ENCODE assay signal across 8 mouse cellular contexts in the genomic region with DNA sequence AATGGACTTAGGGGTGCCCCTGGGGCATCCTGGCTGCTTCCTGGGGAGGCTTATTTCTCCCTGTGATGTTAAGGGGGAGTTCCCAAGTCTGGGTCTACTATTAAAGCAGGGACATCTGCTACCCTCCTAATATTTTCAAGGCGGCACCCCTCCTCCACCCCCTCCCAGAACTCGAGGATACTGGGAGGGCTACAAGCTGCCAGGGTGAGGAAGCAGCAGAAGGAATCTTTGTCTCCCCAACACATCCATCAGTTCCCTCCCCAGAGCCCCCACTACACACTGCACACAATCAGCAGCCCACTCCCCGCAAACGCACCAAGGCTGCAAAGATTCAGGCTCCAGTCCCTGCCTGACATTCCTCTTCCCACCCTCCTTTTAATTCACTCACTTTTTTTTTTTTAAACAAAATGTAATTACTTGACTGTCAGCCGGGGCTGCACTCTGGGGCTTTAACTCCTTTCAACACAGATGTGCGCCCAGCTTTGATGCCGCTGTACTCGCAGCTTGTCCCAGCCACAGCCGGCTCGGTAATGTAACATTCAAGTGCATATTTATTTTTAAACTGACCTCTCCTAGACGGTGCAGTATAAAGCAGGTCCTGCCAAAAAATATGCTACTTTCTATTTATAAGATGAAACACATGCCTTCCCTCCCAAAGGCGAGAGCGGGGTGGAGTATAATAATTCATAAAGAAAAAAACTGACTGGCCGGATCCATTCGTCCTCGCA. TPM values are rescaled to one million over a fixed set of nuclear protein-coding genes. Genes with fewer than 3 reads are reported as not detected.
DNase-seq lines count a peak whose midpoint lies in the region; ATAC-seq and TF ChIP-seq lines count a peak whose summit lies in the region.

No protein-coding gene starts in this region.

- peak overlapping the region; percentile 86 for H3K9ac ChIP-seq in forebrain, embryonic 15.5 days (replicated peaks)
- H3K9ac ChIP-seq in intestine, embryonic 15.5 days = peak overlapping the region; percentile 66; the same call in 1 of the 2 replicates
- H3K9ac ChIP-seq in midbrain, embryonic 13.5 days (replicated peaks) = peak overlapping the region; percentile 90

- no peak for DNase-seq in testis, postnatal 14 days (ENCODE audit: low spot score)
- no peak for DNase-seq in adrenal gland, postnatal 36 days
- no peak for DNase-seq in urinary bladder, postnatal 4 days (ENCODE audit: low spot score in 2 of 2)

- H3K4me3 ChIP-seq in testis, adult 2 months (ENCODE audit: control insufficient read depth, low read depth, low read length) = peak overlapping the region; percentile 95
- peak overlapping the region; percentile 84 for H3K4me3 ChIP-seq in forebrain, embryonic 15.5 days
- peak overlapping the region; percentile 71 for H3K4me3 ChIP-seq in intestine, embryonic 15.5 days (replicated peaks)
- H3K4me3 ChIP-seq in midbrain, embryonic 13.5 days (replicated peaks) = peak overlapping the region; percentile 82

- no peak for TF ChIP-seq CTCF in testis, adult 2 months (IDR thresholded peaks at IDR 0.05; ENCODE audit: control insufficient read depth, insufficient read depth, insufficient replicate concordance, low read depth, low read length)

- H3K27me3 ChIP-seq in testis, adult 2 months (ENCODE audit: control insufficient read depth, insufficient read depth, low read length) = no peaks in the 10 kb centered on the region
- H3K27me3 ChIP-seq in forebrain, embryonic 15.5 days = 0 out of 2 replicates have a peak, but pooled peaks cover 3% of the 10 kb centered on the region
- H3K27me3 ChIP-seq in intestine, embryonic 15.5 days (replicated peaks) = peaks cover 5% of the 10 kb centered on the region
- H3K27me3 ChIP-seq in midbrain, embryonic 13.5 days = peaks cover 15% of the 10 kb centered on the region

- WGBS in forebrain, embryonic 15.5 days = 3% methylated on average over 16 of the region's 16 CpGs
- 10% methylated on average over 16 of the region's 16 CpGs for WGBS in intestine, embryonic 15.5 days
- whole genome bisulfite sequencing in midbrain, embryonic 13.5 days = 4% methylated on average over 16 of the region's 16 CpGs

- H3K36me3 ChIP-seq in testis, adult 2 months (ENCODE audit: control insufficient read depth, insufficient read depth, low read length) = no peaks in the 10 kb centered on the region; the same call in 1 of the 2 replicates
- H3K36me3 ChIP-seq in forebrain, embryonic 15.5 days = no peaks in the 10 kb centered on the region; the same call in 1 of the 2 replicates
- H3K36me3 ChIP-seq in intestine, embryonic 15.5 days = no peaks in the 10 kb centered on the region
- no peaks in the 10 kb centered on the region for H3K36me3 ChIP-seq in midbrain, embryonic 13.5 days

- peak overlapping the region; percentile 98 for H3K27ac ChIP-seq in testis, adult 2 months (ENCODE audit: control insufficient read depth, insufficient read depth, low read depth, low read length)
- H3K27ac ChIP-seq in forebrain, embryonic 15.5 days (replicated peaks) = peak overlapping the region; percentile 91
- 0 out of 2 replicates have a peak overlapping the region, but pooled peaks have one; percentile 24 for H3K27ac ChIP-seq in intestine, embryonic 15.5 days
- H3K27ac ChIP-seq in midbrain, embryonic 13.5 days = peak overlapping the region; percentile 92

- peak; percentile 5; the same call in 1 of the 2 replicates for ATAC-seq in forebrain, embryonic 15.5 days (replicated peaks)
- no peak for ATAC-seq in intestine, embryonic 15.5 days
- no peak for ATAC-seq in midbrain, embryonic 13.5 days
- no peak for ATAC-seq in granulocyte monocyte progenitor cell, adult 5-6 weeks (replicated peaks; ENCODE audit: poor library complexity, severe bottlenecking)

- peaks cover 15% of the 10 kb centered on the region for H3K4me1 ChIP-seq in testis, adult 2 months (ENCODE audit: control insufficient read depth, insufficient read depth, low read length)
- peaks cover 25% of the 10 kb centered on the region for H3K4me1 ChIP-seq in forebrain, embryonic 15.5 days
- H3K4me1 ChIP-seq in intestine, embryonic 15.5 days (replicated peaks) = peaks cover 13% of the 10 kb centered on the region
- peaks cover 30% of the 10 kb centered on the region for H3K4me1 ChIP-seq in midbrain, embryonic 13.5 days (replicated peaks)

- TF ChIP-seq POLR2A in testis, adult 2 months (IDR thresholded peaks at IDR 0.05; ENCODE audit: control insufficient read depth, low read depth, low read length) = no peak

- H3K9me3 ChIP-seq in forebrain, embryonic 15.5 days = no peaks in the 10 kb centered on the region
- H3K9me3 ChIP-seq in intestine, embryonic 15.5 days = no peaks in the 10 kb centered on the region
- H3K9me3 ChIP-seq in midbrain, embryonic 13.5 days = no peaks in the 10 kb centered on the region

- peak overlapping the region; percentile 87 for H3K4me2 ChIP-seq in forebrain, embryonic 15.5 days (replicated peaks)
- H3K4me2 ChIP-seq in intestine, embryonic 15.5 days (replicated peaks) = peak overlapping the region; percentile 85
- peak overlapping the region; percentile 86 for H3K4me2 ChIP-seq in midbrain, embryonic 13.5 days (replicated peaks)

RNA-seq across cellular contexts. Expression of gene Cdc42ep3, which starts 1.3 kb away (rescaled TPM):
- 68.6 and 73.1 TPM in 2 replicates for polyA plus RNA-seq in testis, adult 2 months (2012; rRNA removed)
- polyA plus RNA-seq in forebrain, embryonic 15.5 days (2015; fragmentation: Nextera tagmentation; extraction: Ambion mirVana) = 39.4 and 48.5 TPM in 2 replicates
- 41.8 and 45.7 TPM in 2 replicates for polyA plus RNA-seq in intestine, embryonic 15.5 days (2015; fragmentation: Nextera tagmentation; extraction: Ambion mirVana)
- polyA plus RNA-seq in midbrain, embryonic 13.5 days (2015; fragmentation: Nextera tagmentation; extraction: Ambion mirVana) = 31.7 and 36.6 TPM in 2 replicates
- total RNA-seq in adrenal gland, postnatal 36 days (2021) = 1 to 10 TPM; 6.7 to 8.6 TPM
- 38.1 and 45.1 TPM in 2 replicates for total RNA-seq in granulocyte monocyte progenitor cell, adult 5-6 weeks (2014; fragmentation: Nextera tagmentation)
- total RNA-seq in granulocyte monocyte progenitor cell, adult 5-6 weeks (2017) = 80.7 and 88.2 TPM in 2 replicates

Comparison
In these comparisons a context has a peak if more than half of its experiments do, and no peak if none do; other contexts are left out.
1. H3K27ac ChIP-seq: peak in every context shown above with its lines; median percentile 98 in testis, adult 2 months; 92 in midbrain, embryonic 13.5 days; 91 in forebrain, embryonic 15.5 days; 24 in intestine, embryonic 15.5 days.